Mouse (Mus musculus): ENCODE results near the gene Cops4. TPM values are rescaled to one million over a fixed set of nuclear protein-coding genes. Genes with fewer than 3 reads are reported as not detected.

Gene Cops4
- total RNA-seq, 2 experiments from 2014 or later = 78.8 to 81.4 TPM

DNA sequence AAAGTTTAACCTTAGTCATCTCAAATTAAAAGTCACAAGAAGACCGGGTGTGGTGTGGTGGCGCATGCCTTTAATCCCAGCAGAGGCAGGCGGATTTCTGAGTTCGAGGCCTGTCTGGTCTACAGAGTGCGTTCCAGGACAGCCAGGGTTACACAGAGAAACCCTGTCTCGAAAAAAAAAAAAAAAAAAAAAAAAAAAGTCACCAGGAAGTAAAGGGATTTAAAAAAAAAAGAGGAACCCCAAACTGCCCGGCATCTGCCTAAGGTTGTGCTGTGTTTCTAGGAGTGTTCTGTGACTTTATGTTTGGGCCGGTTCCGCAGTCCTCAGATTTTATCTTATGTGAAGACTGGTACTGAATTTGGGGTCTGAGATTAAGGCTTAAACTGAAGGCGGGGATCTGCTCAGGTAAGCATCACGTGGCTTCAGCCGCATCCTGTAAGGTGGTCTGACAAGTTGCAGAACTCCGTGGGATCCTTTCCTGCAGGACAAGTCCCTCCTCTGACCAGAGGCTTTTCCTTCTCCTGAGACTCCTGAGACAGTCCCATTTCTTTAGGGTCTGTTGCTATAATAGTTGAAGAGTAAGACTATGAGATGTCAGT is 52.0 kb downstream of the Cops4 start:
- DNase-seq (ENCODE audit: low spot score in 2 of 2) = no peak
- TF ChIP-seq CTCF (conservative IDR thresholded peaks at IDR 0.05) = no peak
- H3K4me3 ChIP-seq = no peak overlapping the region
- no peak overlapping the region for H3K27ac ChIP-seq

DNA sequence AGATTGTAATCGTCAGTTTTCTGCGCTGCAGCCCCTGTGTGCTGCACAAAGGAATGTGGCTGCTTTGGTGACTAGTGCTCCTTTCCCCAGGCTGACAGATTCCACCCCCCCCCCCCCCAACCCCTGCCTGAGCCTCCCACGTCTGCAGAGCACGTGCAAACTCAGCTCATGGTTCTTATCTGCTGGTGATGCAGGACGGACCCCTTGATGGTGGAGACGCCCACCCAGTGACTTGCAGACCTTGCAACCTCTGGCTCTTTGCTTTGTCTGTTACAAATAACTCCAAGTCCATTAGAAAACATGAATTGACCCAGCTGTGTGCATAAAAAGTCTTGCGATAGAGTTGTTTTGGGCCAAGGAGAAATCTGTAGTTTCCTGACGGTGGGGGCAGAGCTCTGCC is 52.6 kb downstream of the Cops4 start:
- Histone ChIP-seq H3K27ac (no peak overlapping the region), H3K4me3 (no peak overlapping the region)
- no peak for DNase-seq (ENCODE audit: low spot score in 2 of 2)
- TF ChIP-seq CTCF (conservative IDR thresholded peaks at IDR 0.05) = no peak

GRCm38 (mm10) chr5:100572069-100572468 is 54.0 kb downstream of the Cops4 start, which contains the start of gene Plac8:
Gene Plac8, minus strand, starts transcription at chr5:100572245.
- TF ChIP-seq CTCF (conservative IDR thresholded peaks at IDR 0.05) = no peak
- Histone ChIP-seq H3K27ac (no peak within 1 kb of the TSS), H3K4me3 (no peak within 1 kb of the TSS)
- no peak for DNase-seq (ENCODE audit: low spot score in 2 of 2)

DNA sequence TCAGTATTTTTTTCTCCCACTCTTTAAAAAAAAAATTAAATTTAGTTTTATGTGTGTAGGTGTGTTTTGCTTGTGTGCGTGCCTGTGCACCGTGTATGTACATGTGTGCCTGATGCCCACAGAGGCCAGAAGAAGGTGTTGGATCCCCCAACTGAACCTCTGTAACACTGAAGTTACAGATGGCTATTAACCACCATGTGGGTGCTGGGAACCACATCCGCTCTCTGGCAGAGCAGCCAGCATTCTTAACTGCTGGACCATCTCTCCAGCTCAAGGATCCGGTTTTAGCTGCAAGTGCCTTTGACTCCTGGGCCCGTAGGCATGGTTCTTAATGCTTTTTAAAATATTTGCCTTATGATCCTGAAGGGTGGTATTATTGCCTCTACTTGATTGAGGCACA is 55.1 kb downstream of the Cops4 start:
- Histone ChIP-seq H3K4me3 (no peak overlapping the region), H3K27ac (no peak overlapping the region)
- no peak for DNase-seq (ENCODE audit: low spot score in 2 of 2)
- TF ChIP-seq CTCF (conservative IDR thresholded peaks at IDR 0.05) = no peak

- TF ChIP-seq CTCF (conservative IDR thresholded peaks at IDR 0.05) = no peak
- no peak for DNase-seq (ENCODE audit: low spot score in 2 of 2)
- Histone ChIP-seq H3K27ac (no peak overlapping the region), H3K4me3 (no peak overlapping the region)
These were observed 56.7 kb downstream of the Cops4 start for GRCm38 (mm10) chr5:100574771-100575170.

DNA sequence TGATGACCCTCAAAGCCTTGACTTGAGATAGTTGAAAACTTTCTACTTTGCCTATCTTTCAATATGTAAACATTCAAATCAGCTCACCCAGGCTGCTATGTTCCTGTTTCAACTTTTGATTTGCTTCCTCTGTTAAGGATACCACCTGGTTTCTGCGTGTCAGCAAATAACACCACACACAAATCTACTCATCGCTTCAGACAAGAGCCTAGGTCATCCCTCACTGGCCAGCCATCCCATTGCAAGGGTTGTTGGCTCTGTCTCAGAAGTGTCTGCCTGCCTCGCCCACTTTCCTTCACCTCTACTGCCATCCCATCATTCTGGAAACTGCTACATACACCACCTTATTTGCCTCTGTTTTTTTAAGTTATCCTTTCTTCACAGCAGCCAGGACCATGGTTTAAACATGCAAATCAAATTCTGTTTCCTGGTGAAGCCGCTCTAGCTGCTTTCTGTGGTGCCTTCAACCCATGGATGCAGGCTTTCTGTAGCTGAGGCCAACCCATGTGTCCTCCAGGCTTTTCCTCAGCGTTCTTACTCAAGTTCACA is 60.8 kb downstream of the Cops4 start:
- DNase-seq (ENCODE audit: low spot score in 2 of 2) = no peak
- H3K4me3 ChIP-seq = no peak overlapping the region
- H3K27ac ChIP-seq = no peak overlapping the region
- no peak for TF ChIP-seq CTCF (conservative IDR thresholded peaks at IDR 0.05)

DNA sequence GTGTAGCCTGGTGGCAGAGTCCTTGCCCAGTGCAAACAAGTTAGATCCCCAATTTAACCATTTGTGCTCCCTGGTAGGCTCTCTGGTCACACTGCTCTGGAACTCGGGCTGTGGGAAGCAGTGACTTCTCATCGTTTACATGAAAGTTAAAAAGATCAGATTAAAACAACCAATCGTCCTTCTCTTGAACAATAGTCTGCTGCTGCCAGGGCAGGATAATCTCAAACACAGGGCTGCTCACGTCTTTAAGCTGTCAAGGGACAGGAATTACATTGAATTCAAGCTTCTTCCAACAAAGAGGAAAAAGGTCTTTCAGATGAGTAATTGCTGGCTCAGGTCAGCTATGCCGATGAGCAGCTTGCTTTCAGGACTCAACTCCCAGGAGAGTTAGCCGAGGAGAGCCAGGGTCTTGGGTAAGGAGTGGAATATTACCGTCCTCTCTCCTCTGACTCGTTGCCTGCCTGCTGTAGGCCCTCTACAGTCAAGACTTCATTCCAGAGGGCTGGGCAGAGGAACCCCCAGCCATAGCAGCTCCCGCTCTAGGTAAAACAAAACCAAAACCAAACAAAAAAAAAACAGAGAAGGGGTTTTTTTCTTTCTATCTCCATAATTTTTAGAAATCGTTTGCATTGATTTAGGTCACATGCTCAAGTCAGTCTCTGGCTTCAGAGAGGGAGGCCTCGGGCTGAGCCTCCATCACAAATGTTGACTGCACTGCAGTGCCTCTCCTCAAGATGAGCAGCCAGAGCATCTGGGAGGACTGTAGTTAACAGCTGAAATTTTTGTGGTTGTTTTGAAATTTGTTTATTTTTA is 63.7 kb downstream of the Cops4 start:
- DNase-seq (ENCODE audit: low spot score in 2 of 2) = no peak
- H3K27ac ChIP-seq = no peak overlapping the region
- no peak for TF ChIP-seq CTCF (conservative IDR thresholded peaks at IDR 0.05)
- H3K4me3 ChIP-seq = no peak overlapping the region

DNA sequence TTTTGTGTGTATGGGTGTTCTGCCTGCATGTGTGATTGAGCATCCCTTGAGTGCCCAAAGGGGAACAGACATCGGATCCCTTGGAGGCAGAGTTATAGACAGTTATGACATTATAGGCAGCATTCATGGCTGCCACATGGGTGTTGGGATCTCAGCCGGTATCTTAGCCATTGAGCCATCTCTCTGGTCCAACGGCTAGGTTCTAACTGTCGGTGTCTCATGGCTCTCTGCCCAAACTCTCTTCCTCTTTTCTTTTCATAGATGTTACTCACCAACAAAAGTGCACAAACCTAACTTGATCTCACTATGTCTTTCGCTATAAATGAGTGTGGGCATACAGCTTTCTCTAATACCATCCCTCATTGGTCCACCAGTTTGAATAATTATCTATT is 64.3 kb downstream of the Cops4 start:
- TF ChIP-seq CTCF (conservative IDR thresholded peaks at IDR 0.05) = no peak
- no peak overlapping the region for H3K4me3 ChIP-seq

DNA sequence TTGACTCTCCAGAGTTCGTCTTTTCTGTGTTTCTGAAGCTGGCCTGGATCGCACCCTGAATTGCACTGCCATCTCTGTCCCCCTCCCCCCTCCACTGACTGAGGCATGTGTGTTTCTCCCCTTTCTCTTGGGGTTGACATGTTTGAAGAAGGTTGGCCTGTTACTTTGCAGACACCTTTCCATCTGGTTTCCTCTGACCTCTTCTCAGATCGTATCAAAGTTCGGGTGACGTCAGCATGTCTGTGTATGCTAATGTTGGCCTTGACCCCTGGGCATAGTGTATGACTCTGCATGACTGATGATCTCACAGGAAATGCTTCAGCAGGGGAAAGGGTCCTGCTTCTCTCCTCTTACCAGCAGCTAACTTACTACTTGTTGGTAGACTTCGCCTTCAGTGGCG is 65.0 kb downstream of the Cops4 start:
- no peak for TF ChIP-seq CTCF (conservative IDR thresholded peaks at IDR 0.05)
- Histone ChIP-seq H3K27ac (no peak overlapping the region), H3K4me3 (no peak overlapping the region)
- DNase-seq (ENCODE audit: low spot score in 2 of 2) = no peak

More for the DNA sequence above, 64.3 kb downstream of the Cops4 start:
- no peak overlapping the region for H3K27ac ChIP-seq
- no peak for DNase-seq (ENCODE audit: low spot score in 2 of 2)

GRCm38 (mm10) chr5:100585206-100585644 is 67.1 kb downstream of the Cops4 start:
- TF ChIP-seq CTCF (conservative IDR thresholded peaks at IDR 0.05) = no peak
- no peak overlapping the region for H3K27ac ChIP-seq
- no peak for DNase-seq (ENCODE audit: low spot score in 2 of 2)
- no peak overlapping the region for H3K4me3 ChIP-seq

GRCm38 (mm10) chr5:100585657-100586056 is 67.5 kb downstream of the Cops4 start:
- Histone ChIP-seq H3K27ac (no peak overlapping the region), H3K4me3 (no peak overlapping the region)
- TF ChIP-seq CTCF (conservative IDR thresholded peaks at IDR 0.05) = no peak
- no peak for DNase-seq (ENCODE audit: low spot score in 2 of 2)

DNA sequence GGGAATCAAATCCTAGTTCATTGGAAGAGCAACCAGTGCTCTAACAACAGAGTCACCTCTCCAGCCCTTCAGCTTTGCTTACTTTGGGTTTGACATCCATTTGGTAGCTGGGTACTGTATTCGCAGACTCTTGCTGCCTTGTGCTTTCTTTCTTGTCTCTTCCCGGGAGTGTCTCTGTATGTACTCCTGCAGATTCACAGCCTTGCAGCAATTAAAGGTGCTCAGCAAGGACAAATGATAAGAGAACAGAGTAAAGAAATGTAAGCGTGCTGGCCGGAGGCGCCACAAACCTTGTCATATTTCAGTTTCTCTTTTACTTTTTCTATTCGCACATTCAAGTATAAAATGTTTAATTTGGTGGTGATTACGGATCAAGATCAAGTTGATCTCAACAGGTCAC is 69.0 kb downstream of the Cops4 start:
- DNase-seq (ENCODE audit: low spot score in 2 of 2) = no peak
- no peak overlapping the region for H3K27ac ChIP-seq
- no peak overlapping the region for H3K4me3 ChIP-seq
- no peak for TF ChIP-seq CTCF (conservative IDR thresholded peaks at IDR 0.05)

GRCm38 (mm10) chr5:100587626-100588025 is 69.5 kb downstream of the Cops4 start:
- Histone ChIP-seq H3K27ac (no peak overlapping the region), H3K4me3 (no peak overlapping the region)
- no peak for TF ChIP-seq CTCF (conservative IDR thresholded peaks at IDR 0.05)
- no peak for DNase-seq (ENCODE audit: low spot score in 2 of 2)

GRCm38 (mm10) chr5:100590505-100590904 is 72.4 kb downstream of the Cops4 start:
- no peak overlapping the region for H3K27ac ChIP-seq
- DNase-seq (ENCODE audit: low spot score in 2 of 2) = no peak
- TF ChIP-seq CTCF (conservative IDR thresholded peaks at IDR 0.05) = no peak
- H3K4me3 ChIP-seq = no peak overlapping the region
